In the genomic region with DNA sequence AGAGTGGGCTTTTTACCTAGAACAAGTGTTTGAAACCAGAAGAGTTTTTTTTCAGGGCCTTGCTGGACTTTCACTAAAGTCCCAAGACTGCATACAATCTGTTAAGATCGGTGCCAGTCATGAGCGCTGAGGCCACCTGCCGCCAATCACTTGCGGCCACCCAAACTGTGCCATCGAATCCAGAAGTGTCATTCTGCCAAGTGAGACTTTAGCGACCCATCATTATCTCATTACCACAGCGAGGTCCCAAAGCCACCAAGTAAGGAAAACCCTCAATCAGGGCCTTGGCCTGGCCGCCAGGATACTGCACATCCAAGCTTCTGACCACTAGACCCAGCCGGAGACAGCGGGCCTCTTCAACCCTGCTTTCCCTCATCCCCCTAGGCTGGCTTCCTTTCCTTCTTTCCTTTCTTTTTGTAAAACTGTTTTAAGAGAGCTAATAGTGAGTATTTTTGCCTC, we compare ENCODE assay signal across 1 mouse cellular context.
TF ChIP-seq lines count a peak whose summit lies in the region.

No protein-coding gene starts in this region.

TF ChIP-seq in CH12.LX, 34 proteins besides CTCF, POLR2A, EP300 and RAD21 (continued from another document):
- TF ChIP-seq ZC3H11A (IDR thresholded peaks at IDR 0.05; ENCODE audit: low read depth, low read length) = no peak
- no peak for TF ChIP-seq HCFC1 (IDR thresholded peaks at IDR 0.05; ENCODE audit: low read depth, low read length)
- TF ChIP-seq UBTF (IDR thresholded peaks at IDR 0.05; ENCODE audit: low read depth, low read length) = 0 out of 2 replicates have a peak, but pooled peaks have one; percentile 41
- no peak for TF ChIP-seq MEF2A (IDR thresholded peaks at IDR 0.05; ENCODE audit: borderline replicate concordance, low read depth, low read length)
- TF ChIP-seq SMC3 (IDR thresholded peaks at IDR 0.05; ENCODE audit: low read depth, low read length) = peak; percentile 9; the same call in 1 of the 2 replicates
- no peak for TF ChIP-seq USF2 (conservative IDR thresholded peaks at IDR 0.05; ENCODE audit: low read depth, low read length)
- TF ChIP-seq CHD2 (IDR thresholded peaks at IDR 0.05; ENCODE audit: low read length) = no peak
